Mouse (Mus musculus): ENCODE measurements around the gene Plac9a.

Gene Plac9a

DNA sequence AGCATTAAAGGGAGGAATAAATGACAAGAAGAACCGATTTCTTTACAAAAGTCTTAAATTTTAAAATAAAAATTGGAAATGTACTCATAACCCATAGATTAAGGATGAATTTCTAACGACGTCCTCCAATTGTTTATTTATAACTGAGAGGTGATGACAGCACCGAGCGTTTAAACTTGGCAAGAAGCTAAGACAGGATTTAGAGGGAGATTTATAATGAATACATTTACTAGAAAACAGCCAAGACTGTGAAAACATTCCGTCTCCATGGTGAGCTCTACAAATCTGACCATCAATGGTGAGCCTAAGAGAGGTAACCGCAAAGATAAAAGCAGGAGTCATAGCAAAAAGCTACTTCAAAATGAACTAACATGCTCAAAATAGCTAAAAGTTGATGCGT, 64.5 kb downstream of the Plac9a start:
- DNase-seq (ENCODE audit: low spot score in 2 of 2), result no peak
